Mouse (Mus musculus) liver, embryonic 11.5 days (tissue): ENCODE results near the gene Mzf1. TPM values are rescaled to one million over a fixed set of nuclear protein-coding genes. Genes with fewer than 3 reads are reported as not detected.

ENCODE experiments used
- ATAC-seq: fragments of 200-750 bp; cut with Nextera tagmentation; replicated peaks from 2 replicates; pipeline ENCODE4 v1.8.0; 2017; ENCODE audit warnings: moderate number of reproducible peaks, mild to moderate bottlenecking, moderate TSS enrichment, moderate library complexity; ENCODE audit not compliant: low FRiP score
- DNase-seq: peaks from one replicate; pipeline ENCODE4 v3.0.0-alpha.2; 2017; ENCODE audit warnings: low spot score
- H3K27ac ChIP-seq: fragments of 300-500 bp; sonication (generic); 2 replicates; pipeline ENCODE4 v1.5.1; 2014; ENCODE audit warnings: mild to moderate bottlenecking, low read depth, low read length, control low read depth
- H3K27me3 ChIP-seq: fragments of 300-500 bp; sonication (generic); replicated peaks from 2 replicates; pipeline ENCODE4 v1.6.1; 2014; ENCODE audit warnings: low read length, mixed read lengths; ENCODE audit not compliant: control insufficient read depth, insufficient read depth
- H3K36me3 ChIP-seq: fragments of 300-500 bp; sonication (generic); 2 replicates; pipeline ENCODE4 v1.6.1; 2014; ENCODE audit warnings: mild to moderate bottlenecking, low read length, moderate library complexity, mixed read lengths; ENCODE audit not compliant: control insufficient read depth, insufficient read depth
- H3K4me1 ChIP-seq: fragments of 300-500 bp; sonication (generic); replicated peaks from 2 replicates; pipeline ENCODE4 v1.6.1; 2014; ENCODE audit warnings: low read length, mixed read lengths; ENCODE audit not compliant: control insufficient read depth, insufficient read depth
- H3K4me2 ChIP-seq: fragments of 300-500 bp; sonication (generic); 2 replicates; pipeline ENCODE4 v1.6.1; 2014; ENCODE audit warnings: mild to moderate bottlenecking, control low read depth, moderate library complexity
- H3K4me3 ChIP-seq: fragments of 300-500 bp; sonication (generic); 2 replicates; pipeline ENCODE4 v1.5.1; 2014; ENCODE audit warnings: low read depth, low read length, control low read depth
- H3K9ac ChIP-seq: fragments of 300-500 bp; sonication (generic); 2 replicates; pipeline ENCODE4 v1.6.1; 2014; ENCODE audit warnings: low read depth, low read length, control low read depth
- H3K9me3 ChIP-seq: fragments of 300-500 bp; sonication (generic); 2 replicates; pipeline ENCODE4 v1.6.1; 2016; ENCODE audit warnings: low read length, inconsistent platforms, mixed read lengths; ENCODE audit not compliant: control insufficient read depth
- WGBS: fragments of 180-500 bp; shearing (Covaris S2); extraction: QIAGEN DNeasy Blood & Tissue Kit; methylation state at CpG from one replicate; pipeline ENCODE4 v1.1.7; 2014; 5-methylcytosine and 5-hydroxymethylcytosine counted together
- polyA plus RNA-seq: library from polyadenylated mRNA; unstranded; fragments of >200 nt; fragmentation: Nextera tagmentation; extraction: Ambion mirVana; gene quantifications from 2 replicates; pipeline ENCODE4 v1.2.1, GENCODE M21; 2014

The Mzf1 gene
- polyA plus RNA-seq, 1 experiment from 2014 or later: 1.6 TPM

DNA sequence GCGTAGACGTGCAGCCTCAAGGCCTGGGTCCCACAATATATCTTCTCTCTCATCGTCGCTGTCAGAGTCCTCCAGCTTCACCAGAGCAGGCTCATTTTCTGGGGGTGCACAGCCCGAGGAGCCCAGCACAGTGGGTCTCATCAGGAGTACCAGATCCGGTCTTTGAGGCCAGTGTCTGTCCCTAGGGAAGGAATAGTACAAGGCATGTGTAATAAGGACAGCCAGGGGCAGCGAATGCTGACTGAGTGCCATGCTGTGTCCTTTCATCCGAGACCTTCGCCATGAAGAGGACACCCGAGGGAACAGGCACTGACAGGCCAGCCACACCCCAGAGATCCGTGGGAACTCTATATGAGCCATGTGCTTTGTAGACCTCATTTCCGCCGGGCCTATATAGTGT, 1.6 kb downstream of the Mzf1 start:
- DNase-seq (peak; percentile 31), ATAC-seq (no peak)
- Histone ChIP-seq H3K4me3 (no peak overlapping the region), H3K4me1 (0 out of 2 replicates have a peak, but pooled peaks cover 3% of the 10 kb centered on the region), H3K9me3 (no peaks in the 10 kb centered on the region), H3K4me2 (no peak overlapping the region), H3K27ac (no peak overlapping the region), H3K36me3 (0 out of 2 replicates have a peak, but pooled peaks cover 2% of the 10 kb centered on the region), H3K9ac (no peak overlapping the region), H3K27me3 (no peaks in the 10 kb centered on the region)
- 86% methylated on average over 13 of the region's 13 CpGs for WGBS

- ATAC-seq (peak; percentile 53; the same call in 1 of the 2 replicates), DNase-seq (peak; percentile 54)
- peaks cover 14% of the 10 kb centered on the region for H3K4me1 ChIP-seq
- no peak overlapping the region for H3K4me3 ChIP-seq
- 9% methylated on average over 2 of the region's 2 CpGs for WGBS
- H3K4me2 ChIP-seq: no peak overlapping the region
- no peak overlapping the region for H3K9ac ChIP-seq
- peaks cover 3% of the 10 kb centered on the region; the same call in 1 of the 2 replicates for H3K9me3 ChIP-seq
- no peaks in the 10 kb centered on the region for H3K36me3 ChIP-seq
- H3K27ac ChIP-seq: no peak overlapping the region
- H3K27me3 ChIP-seq: peaks cover 37% of the 10 kb centered on the region
Observed at GRCm38 (mm10) chr7:13046084-13046483, 8.5 kb downstream of the Mzf1 start.

DNA sequence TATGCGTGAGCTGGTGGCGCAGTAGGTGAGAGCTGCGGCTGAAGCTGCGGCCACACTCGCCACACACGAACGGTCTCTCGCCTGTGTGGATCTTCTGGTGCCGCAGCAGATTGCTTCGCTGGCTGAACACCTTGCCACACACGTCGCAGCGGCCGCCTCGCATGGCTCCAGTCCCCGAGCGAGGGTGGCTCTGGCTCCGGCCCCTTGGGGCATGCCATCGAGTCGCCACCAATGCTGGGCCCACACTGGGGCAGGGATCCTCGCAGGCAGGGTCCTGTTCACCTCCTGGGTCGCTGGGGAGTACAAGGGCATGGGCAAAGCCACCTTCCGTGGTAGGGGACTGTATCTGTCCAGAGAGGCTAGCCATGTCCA, 10.3 kb downstream of the Mzf1 start:
- Histone ChIP-seq H3K4me1 (peaks cover 15% of the 10 kb centered on the region), H3K9me3 (peaks cover 3% of the 10 kb centered on the region; the same call in 1 of the 2 replicates), H3K9ac (peak overlapping the region; percentile 52), H3K27ac (no peak overlapping the region), H3K27me3 (peaks cover 37% of the 10 kb centered on the region), H3K4me3 (peak overlapping the region; percentile 49), H3K36me3 (no peaks in the 10 kb centered on the region), H3K4me2 (peak overlapping the region; percentile 77)
- ATAC-seq: 0 out of 2 replicates have a peak, but pooled peaks have one; percentile 6
- 4% methylated on average over 23 of the region's 23 CpGs for WGBS
- peak; percentile 35 for DNase-seq

- H3K27ac ChIP-seq: no peak overlapping the region
- peak; percentile 58 for DNase-seq
- peaks cover 3% of the 10 kb centered on the region; the same call in 1 of the 2 replicates for H3K9me3 ChIP-seq
- H3K9ac ChIP-seq: peak overlapping the region; percentile 52
- peaks cover 21% of the 10 kb centered on the region for H3K4me1 ChIP-seq
- peak overlapping the region; percentile 49 for H3K4me3 ChIP-seq
- H3K36me3 ChIP-seq: no peaks in the 10 kb centered on the region
- H3K4me2 ChIP-seq: peak overlapping the region; percentile 77
- H3K27me3 ChIP-seq: peaks cover 37% of the 10 kb centered on the region
- ATAC-seq: no peak; the same call in 1 of the 2 replicates
- 4% methylated on average over 88 of the region's 88 CpGs for WGBS
Observed at GRCm38 (mm10) chr7:13043445-13044253, 10.9 kb downstream of the Mzf1 start.

- Histone ChIP-seq H3K9ac (no peak overlapping the region), H3K9me3 (peaks cover 3% of the 10 kb centered on the region; the same call in 1 of the 2 replicates), H3K4me2 (peak overlapping the region; percentile 77), H3K4me3 (peak overlapping the region; percentile 49), H3K36me3 (no peaks in the 10 kb centered on the region), H3K4me1 (peaks cover 22% of the 10 kb centered on the region), H3K27me3 (peaks cover 37% of the 10 kb centered on the region), H3K27ac (no peak overlapping the region)
- 38% methylated on average over 16 of the region's 16 CpGs for WGBS
- DNase-seq: no peak
- ATAC-seq: no peak
Observed at GRCm38 (mm10) chr7:13043120-13043444, 11.5 kb downstream of the Mzf1 start.

GRCm38 (mm10) chr7:13042511-13042910, 12.1 kb downstream of the Mzf1 start:
- DNase-seq (no peak), ATAC-seq (no peak)
- no peak overlapping the region for H3K9ac ChIP-seq
- H3K27ac ChIP-seq: no peak overlapping the region
- peaks cover 37% of the 10 kb centered on the region for H3K27me3 ChIP-seq
- H3K4me1 ChIP-seq: peaks cover 22% of the 10 kb centered on the region
- H3K4me2 ChIP-seq: no peak overlapping the region
- H3K9me3 ChIP-seq: peaks cover 3% of the 10 kb centered on the region; the same call in 1 of the 2 replicates
- 73% methylated on average over 6 of the region's 6 CpGs for WGBS
- H3K36me3 ChIP-seq: no peaks in the 10 kb centered on the region
- no peak overlapping the region for H3K4me3 ChIP-seq

- ATAC-seq (no peak), DNase-seq (no peak)
- H3K4me3 ChIP-seq: no peak overlapping the region
- H3K4me2 ChIP-seq: no peak overlapping the region
- no peaks in the 10 kb centered on the region; the same call in 1 of the 2 replicates for H3K36me3 ChIP-seq
- H3K9me3 ChIP-seq: peaks cover 3% of the 10 kb centered on the region; the same call in 1 of the 2 replicates
- 65% methylated on average over 1 of the region's 1 CpGs for WGBS
- peaks cover 28% of the 10 kb centered on the region for H3K4me1 ChIP-seq
- H3K27me3 ChIP-seq: peaks cover 37% of the 10 kb centered on the region
- H3K9ac ChIP-seq: no peak overlapping the region
- H3K27ac ChIP-seq: no peak overlapping the region
Observed at GRCm38 (mm10) chr7:13041256-13041655, 13.3 kb downstream of the Mzf1 start.

DNA sequence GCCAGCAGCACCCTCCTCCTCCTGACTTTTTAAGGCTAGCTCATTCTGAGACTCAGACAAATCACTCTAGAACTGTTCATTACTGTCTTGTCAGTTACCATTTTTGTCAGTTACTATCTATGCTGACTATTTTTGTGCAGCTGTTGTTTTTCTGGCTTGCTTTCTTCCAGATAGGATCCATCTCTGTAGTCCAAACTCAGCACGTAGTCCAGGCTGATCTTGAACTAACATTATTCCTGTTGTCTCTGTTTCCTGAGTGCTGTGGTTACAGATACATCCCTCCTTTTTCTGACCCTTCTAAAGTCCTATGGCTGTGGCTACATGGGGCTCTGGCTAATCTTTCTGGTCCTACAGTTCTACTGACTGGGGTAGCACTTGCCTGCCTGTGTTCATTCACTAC, 15.4 kb downstream of the Mzf1 start:
- H3K4me2 ChIP-seq: peak overlapping the region; percentile 94
- ATAC-seq: no peak
- H3K9me3 ChIP-seq: peaks cover 3% of the 10 kb centered on the region; the same call in 1 of the 2 replicates
- peak overlapping the region; percentile 98; the same call in 1 of the 2 replicates for H3K27ac ChIP-seq
- H3K4me3 ChIP-seq: peak overlapping the region; percentile 85; the same call in 1 of the 2 replicates
- WGBS: 42% methylated on average over 1 of the region's 1 CpGs
- peaks cover 25% of the 10 kb centered on the region for H3K27me3 ChIP-seq
- no peak for DNase-seq
- peaks cover 12% of the 10 kb centered on the region for H3K36me3 ChIP-seq
- H3K9ac ChIP-seq: peak overlapping the region; percentile 99
- peaks cover 33% of the 10 kb centered on the region for H3K4me1 ChIP-seq
